Mouse (Mus musculus) heart, adult 2 months (tissue): Measurements from ENCODE around the gene Rnf150. TPM values are rescaled to one million over a fixed set of nuclear protein-coding genes. Genes with fewer than 3 reads are reported as not detected.

ENCODE experiments used
- DNase-seq, 2 experiments: peaks; one replicate each; pipeline ENCODE4 v3.0.0; 2021
- H3K27ac ChIP-seq: fragments of 200-600 bp; 2 replicates; pipeline ENCODE4 v1.8.1; 2022
- H3K27me3 ChIP-seq: fragments of 200-500 bp; 2 replicates; pipeline ENCODE4 v1.6.1; 2012; ENCODE audit warnings: mild to moderate bottlenecking, low read length, inconsistent platforms, mixed read lengths; ENCODE audit not compliant: control insufficient read depth, insufficient read depth
- H3K36me3 ChIP-seq: fragments of 200-500 bp; 2 replicates; pipeline ENCODE4 v1.6.1; 2012; ENCODE audit warnings: low read length, inconsistent platforms; ENCODE audit not compliant: control insufficient read depth, insufficient read depth
- H3K4me1 ChIP-seq: fragments of 200-500 bp; 2 replicates; pipeline ENCODE4 v1.6.1; 2011; ENCODE audit warnings: low read length; ENCODE audit not compliant: control insufficient read depth, insufficient read depth
- H3K4me3 ChIP-seq: fragments of 200-600 bp; 2 replicates; pipeline ENCODE4 v1.8.1; 2022
- H3K79me2 ChIP-seq: fragments of 200-500 bp; replicated peaks from 2 replicates; pipeline ENCODE4 v1.6.1; 2012; ENCODE audit warnings: mild to moderate bottlenecking, inconsistent platforms, low read length, moderate library complexity, mixed read lengths; ENCODE audit not compliant: control insufficient read depth, insufficient read depth
- H3K9ac ChIP-seq: fragments of 200-500 bp; 2 replicates; pipeline ENCODE4 v1.6.1; 2012; ENCODE audit warnings: low read depth, mild to moderate bottlenecking, control low read depth, inconsistent platforms, low read length, mixed read lengths
- CTCF ChIP-seq: fragments of 200-600 bp; IDR thresholded peaks from 2 replicates; pipeline ENCODE4 v1.8.1; 2022; ENCODE audit warnings: antibody characterized with exemption, mild to moderate bottlenecking, moderate library complexity
- EP300 ChIP-seq: fragments of 200-500 bp; IDR thresholded peaks from 2 replicates; pipeline ENCODE4 v1.6.1; 2011; ENCODE audit warnings: low read depth, low read length, control low read depth; ENCODE audit not compliant: insufficient read depth
- POLR2A ChIP-seq: fragments of 200-500 bp; IDR thresholded peaks from 2 replicates; pipeline ENCODE4 v1.6.1; 2011; ENCODE audit warnings: mild to moderate bottlenecking, low read depth, low read length, control low read depth; ENCODE audit not compliant: insufficient read depth
- WGBS: fragments of 180-500 bp; shearing (Covaris S2); methylation state at CpG from one replicate; pipeline ENCODE4 v1.1.7; 2018; 5-methylcytosine and 5-hydroxymethylcytosine counted together
- intact Hi-C: fragments of 180-260 bp; cut with DNase I; formaldehyde crosslinking; loops from one replicate; pipeline ENCODE4 v1.15.1; 2025
- polyA plus RNA-seq: library from polyadenylated mRNA; depleted of rRNA; stranded (reverse); fragments of >200 nt; gene quantifications from 2 replicates; pipeline ENCODE4 v1.2.3, GENCODE M21; 2012
- total RNA-seq, 2 experiments: library from RNA; stranded (reverse); gene quantifications; 2 replicates each; pipeline ENCODE4 v1.2.3; 2021

Rnf150 gene
- total and polyA plus RNA-seq, 3 experiments, result 6.6 to 14.2 (median 12.2) TPM

DNA sequence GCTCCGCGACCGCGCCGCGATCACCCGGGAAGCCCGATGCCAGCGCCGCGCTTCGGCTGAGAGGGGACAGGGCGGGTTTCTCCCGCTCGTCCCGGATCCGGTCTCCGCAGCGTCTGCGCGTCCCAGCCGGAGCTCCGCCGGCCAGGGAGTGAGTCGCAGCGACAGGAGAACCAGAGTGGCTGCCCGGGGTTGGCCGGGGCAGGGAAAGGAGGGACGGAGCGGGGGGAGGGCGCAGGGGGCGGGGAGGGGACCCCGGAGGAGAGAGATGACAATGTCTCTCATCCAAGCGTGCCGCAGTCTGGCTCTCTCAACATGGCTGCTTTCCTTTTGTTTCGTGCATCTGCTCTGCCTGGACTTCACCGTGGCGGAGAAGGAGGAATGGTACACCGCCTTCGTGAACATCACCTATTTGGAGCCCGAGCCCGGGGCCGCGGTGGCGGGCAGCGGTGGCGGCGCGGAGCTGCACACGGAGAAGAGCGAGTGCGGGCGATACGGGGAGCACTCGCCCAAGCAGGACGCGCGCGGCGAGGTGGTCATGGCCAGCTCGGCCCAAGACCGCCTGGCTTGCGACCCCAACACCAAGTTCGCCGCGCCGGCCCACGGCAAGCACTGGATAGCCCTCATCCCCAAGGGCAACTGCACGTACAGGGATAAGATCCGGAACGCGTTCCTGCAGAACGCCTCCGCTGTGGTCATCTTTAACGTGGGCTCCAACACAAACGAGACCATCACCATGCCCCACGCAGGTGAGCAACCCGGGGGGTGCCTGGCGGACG lies 777 bp downstream of the Rnf150 start:
- Histone ChIP-seq H3K4me3 (peak overlapping the region; percentile 81), H3K36me3 (no peaks in the 10 kb centered on the region; the same call in 1 of the 2 replicates), H3K9ac (peak overlapping the region; percentile 84), H3K4me1 (peaks cover 1% of the 10 kb centered on the region; the same call in 1 of the 2 replicates), H3K27me3 (no peaks in the 10 kb centered on the region), H3K27ac (peak overlapping the region; percentile 88), H3K79me2 (no peaks in the 10 kb centered on the region; the same call in 1 of the 2 replicates)
- intact Hi-C loops, result loop anchor here (1.0 to 10.0 kb wide), 7 partner anchors 77 to 481 kb away; partner anchors contain the start of gene Mgat4d
- DNase-seq, result peak; percentile 72 to 79
- TF ChIP-seq POLR2A (no peak), CTCF (no peak), EP300 (no peak)
- under 1% methylated on average over 74 of the region's 80 CpGs for WGBS

DNA sequence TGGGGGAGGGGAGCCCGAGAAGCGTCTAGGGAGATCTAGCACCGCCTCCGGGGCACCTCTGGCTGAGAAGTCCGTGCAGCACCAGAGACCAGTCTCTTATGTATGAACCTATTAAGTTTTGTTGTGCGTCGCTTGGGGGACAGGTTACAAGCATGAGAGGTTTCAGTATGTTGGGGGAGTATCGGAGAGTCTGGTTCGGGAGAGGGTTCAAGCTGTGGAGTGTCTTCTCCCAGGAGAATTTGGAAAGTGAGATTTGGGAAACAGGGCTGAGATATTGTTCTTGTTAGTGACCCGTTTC lies 1.3 kb downstream of the Rnf150 start:
- H3K79me2 ChIP-seq, result no peaks in the 10 kb centered on the region; the same call in 1 of the 2 replicates
- H3K9ac ChIP-seq, result peak overlapping the region; percentile 84
- H3K27ac ChIP-seq, result peak overlapping the region; percentile 88
- 3% methylated on average over 10 of the region's 10 CpGs for WGBS
- DNase-seq, result peak in 1 of 2 experiments; percentile 54
- intact Hi-C loops, result loop anchor here (2.0 to 10.0 kb wide), 6 partner anchors 76 to 480 kb away; partner anchors contain the start of gene Mgat4d
- H3K36me3 ChIP-seq, result no peaks in the 10 kb centered on the region; the same call in 1 of the 2 replicates
- no peaks in the 10 kb centered on the region for H3K27me3 ChIP-seq
- peak overlapping the region; percentile 81 for H3K4me3 ChIP-seq
- H3K4me1 ChIP-seq, result peaks cover under 1% of the 10 kb centered on the region; the same call in 1 of the 2 replicates
- TF ChIP-seq EP300, result no peak
- no peak for TF ChIP-seq POLR2A
- TF ChIP-seq CTCF, result no peak

DNA sequence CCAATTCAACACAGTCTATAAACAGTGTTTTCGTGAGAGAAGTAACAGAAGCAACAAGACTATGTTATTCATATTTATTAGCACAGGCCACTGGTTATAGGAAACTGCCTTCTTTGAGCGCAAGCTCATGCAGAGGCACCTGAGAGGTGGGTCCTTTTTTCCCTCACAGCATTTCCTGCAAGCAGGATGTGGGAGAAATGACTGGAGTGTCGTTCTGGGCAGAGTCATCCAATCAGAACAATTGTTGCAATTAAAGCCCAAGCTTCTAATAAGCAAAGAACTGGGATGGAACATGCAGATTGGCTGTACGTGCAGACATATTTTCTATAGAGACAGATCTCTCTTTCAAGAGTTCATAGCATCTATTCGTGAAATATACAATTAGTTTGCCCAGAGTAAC lies 2.1 kb downstream of the Rnf150 start:
- no peak for DNase-seq

DNA sequence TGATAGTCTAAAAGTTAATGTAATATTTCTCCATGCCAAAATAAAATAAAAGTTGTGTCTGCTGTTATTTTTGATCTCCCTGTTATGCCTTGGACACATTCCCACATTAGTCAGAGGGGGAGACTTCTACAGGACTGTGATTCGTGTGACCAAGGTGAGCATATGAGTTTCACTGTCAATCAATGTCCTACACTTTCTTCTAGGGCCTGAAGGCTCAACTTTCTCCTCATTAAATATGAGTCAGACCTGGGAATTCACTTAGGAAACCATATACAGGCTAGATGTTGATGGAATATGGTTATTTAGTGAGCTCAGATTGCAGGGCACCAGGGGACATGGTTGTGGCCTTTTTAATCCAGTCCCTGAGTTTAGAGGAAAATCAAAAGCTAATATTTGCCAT lies 3.1 kb downstream of the Rnf150 start:
- H3K4me3 ChIP-seq, result no peak overlapping the region
- H3K9ac ChIP-seq, result no peak overlapping the region
- H3K27me3 ChIP-seq, result no peaks in the 10 kb centered on the region
- DNase-seq, result no peak
- H3K36me3 ChIP-seq, result peaks cover 2% of the 10 kb centered on the region; the same call in 1 of the 2 replicates
- H3K79me2 ChIP-seq, result peaks cover 2% of the 10 kb centered on the region
- peaks cover 5% of the 10 kb centered on the region for H3K4me1 ChIP-seq
- intact Hi-C loops, result loop anchor here (10.0 kb wide), 2 partner anchors 129 to 479 kb away; partner anchors contain the start of gene Mgat4d
- TF ChIP-seq EP300, result no peak
- no peak for TF ChIP-seq CTCF
- no peak for TF ChIP-seq POLR2A
- 45% methylated on average over 1 of the region's 1 CpGs for WGBS
- no peak overlapping the region for H3K27ac ChIP-seq

More for the DNA sequence above, 2.1 kb downstream of the Rnf150 start:
- TF ChIP-seq EP300, result no peak
- no peak for TF ChIP-seq CTCF
- TF ChIP-seq POLR2A, result no peak
- peaks cover 2% of the 10 kb centered on the region; the same call in 1 of the 2 replicates for H3K36me3 ChIP-seq
- H3K4me3 ChIP-seq, result peak overlapping the region; percentile 81; the same call in 1 of the 2 replicates
- 39% methylated on average over 5 of the region's 5 CpGs for WGBS
- no peaks in the 10 kb centered on the region for H3K27me3 ChIP-seq
- peak overlapping the region; percentile 84; the same call in 1 of the 2 replicates for H3K9ac ChIP-seq
- H3K79me2 ChIP-seq, result peaks cover 2% of the 10 kb centered on the region
- peak overlapping the region; percentile 88 for H3K27ac ChIP-seq
- intact Hi-C loops, result loop anchor here (2.0 to 10.0 kb wide), 4 partner anchors 76 to 480 kb away; partner anchors contain the start of gene Mgat4d
- peaks cover 3% of the 10 kb centered on the region for H3K4me1 ChIP-seq

DNA sequence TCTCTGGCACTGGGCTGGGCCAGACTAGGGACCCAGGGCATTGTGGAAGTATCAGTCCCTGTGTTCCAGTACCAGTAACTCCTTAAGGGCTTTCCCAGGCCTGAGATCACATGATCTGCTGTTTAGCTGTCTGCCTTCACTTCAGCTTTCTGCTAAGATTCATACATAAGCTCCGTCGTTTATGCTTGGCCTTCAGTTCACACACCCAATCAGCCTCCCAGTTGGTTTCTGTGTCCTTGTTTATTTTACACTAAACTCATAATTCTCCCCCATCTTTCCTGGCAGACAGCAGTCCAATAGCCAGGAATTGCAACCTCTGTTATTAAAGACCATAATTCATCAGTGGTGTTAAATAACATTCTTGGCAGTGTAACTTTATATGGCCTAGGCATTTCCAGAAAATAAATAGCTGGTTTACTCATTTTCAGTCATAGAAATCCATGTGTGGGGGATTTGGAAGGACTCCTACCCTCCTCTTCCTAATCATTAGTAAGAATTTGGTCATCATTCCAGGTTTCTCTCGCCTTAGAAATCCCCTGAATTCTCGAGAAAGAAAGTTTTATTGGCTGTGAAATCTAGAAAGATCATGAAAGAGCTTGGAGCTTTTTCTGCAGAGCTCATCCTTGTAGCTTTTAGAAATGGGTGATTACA lies 7.8 kb downstream of the Rnf150 start:
- intact Hi-C loops, result no loop called here
- no peak overlapping the region for H3K27ac ChIP-seq
- DNase-seq, result no peak
- 57% methylated on average over 4 of the region's 4 CpGs for WGBS
- H3K36me3 ChIP-seq, result peaks cover 3% of the 10 kb centered on the region; the same call in 1 of the 2 replicates
- no peaks in the 10 kb centered on the region for H3K27me3 ChIP-seq
- H3K9ac ChIP-seq, result no peak overlapping the region
- peaks cover 8% of the 10 kb centered on the region for H3K4me1 ChIP-seq
- peaks cover 2% of the 10 kb centered on the region for H3K79me2 ChIP-seq
- TF ChIP-seq CTCF (no peak), EP300 (no peak), POLR2A (no peak)
- H3K4me3 ChIP-seq, result no peak overlapping the region

DNA sequence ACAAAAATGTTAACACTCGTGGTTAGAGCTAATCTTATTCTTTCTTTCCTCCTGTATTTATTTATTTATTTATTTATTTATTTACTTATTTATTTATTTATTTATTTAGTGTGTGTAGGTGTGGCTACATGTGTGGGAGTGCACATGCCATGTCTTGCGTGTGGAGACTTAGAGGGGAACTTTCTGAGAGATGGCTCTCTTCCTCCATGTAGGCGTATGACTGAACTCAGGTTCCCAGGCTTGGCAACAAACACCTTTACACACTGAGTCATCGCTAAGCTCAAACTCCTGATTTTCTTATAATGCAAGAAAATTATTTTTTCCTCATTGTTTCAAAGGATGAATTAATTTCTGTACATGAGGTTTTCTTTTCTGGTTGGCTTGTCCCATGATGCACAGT lies 8.8 kb downstream of the Rnf150 start:
- Histone ChIP-seq H3K27ac (no peak overlapping the region), H3K4me3 (no peak overlapping the region), H3K79me2 (peaks cover 2% of the 10 kb centered on the region), H3K36me3 (peaks cover 3% of the 10 kb centered on the region; the same call in 1 of the 2 replicates), H3K27me3 (no peaks in the 10 kb centered on the region), H3K4me1 (peaks cover 10% of the 10 kb centered on the region), H3K9ac (no peak overlapping the region)
- DNase-seq, result no peak
- TF ChIP-seq EP300 (no peak), CTCF (no peak), POLR2A (no peak)
- WGBS, result 69% methylated on average over 4 of the region's 4 CpGs
- intact Hi-C loops, result no loop called here
